Mouse (Mus musculus): Measurements from ENCODE around the gene Secisbp2l. TPM values are rescaled to one million over a fixed set of nuclear protein-coding genes. Genes with fewer than 3 reads are reported as not detected.

Gene Secisbp2l
- polyA plus RNA-seq, 1 experiment from 2014 or later = 35.1 TPM

- POLR2A ChIA-PET = no interaction called here
- no peak for DNase-seq (ENCODE audit: low read depth, low spot score)
- CTCF ChIA-PET = interaction anchor here (2.7 kb wide), 1 partner anchor 10 kb away, joined by 8 read pairs; no protein-coding TSS in a partner anchor
- in situ Hi-C loops (cut with MboI; ENCODE audit: low pct_unique_long_range_greater_than_20kb) = no loop called here
- TF ChIP-seq CTCF (IDR thresholded peaks at IDR 0.05) = no peak
- H3K27me3 ChIP-seq = peaks cover 7% of the 10 kb centered on the region
- no peak for ATAC-seq
Observed at GRCm38 (mm10) chr2:125797872-125798271, 15.2 kb upstream of the Secisbp2l start.

DNA sequence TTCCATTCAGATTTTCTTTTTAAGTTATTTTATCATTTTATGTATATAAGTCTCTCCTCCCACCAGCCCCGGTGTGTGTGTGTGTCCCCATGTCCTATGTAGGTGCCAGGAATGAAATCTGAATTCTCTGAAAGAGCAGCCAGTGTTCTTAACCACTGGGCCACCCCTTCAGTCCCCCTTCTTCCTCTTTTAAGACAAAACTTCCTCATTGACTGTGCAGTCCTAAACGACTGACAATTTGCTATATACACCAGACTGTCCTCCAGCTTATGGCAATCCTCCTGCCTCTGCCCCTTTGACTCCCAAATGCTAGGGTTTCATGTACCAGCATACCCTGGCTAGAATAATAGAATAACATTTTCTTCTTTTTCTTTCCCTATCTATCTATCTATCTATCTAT is 12.4 kb upstream of the Secisbp2l start:
- ChIA-PET POLR2A (no interaction called here), CTCF (no interaction called here)
- ATAC-seq (no peak), DNase-seq (ENCODE audit: low read depth, low spot score) (no peak)
- in situ Hi-C loops (cut with MboI; ENCODE audit: low pct_unique_long_range_greater_than_20kb) = no loop called here
- no peaks in the 10 kb centered on the region for H3K27me3 ChIP-seq
- no peak for TF ChIP-seq CTCF (IDR thresholded peaks at IDR 0.05)

DNA sequence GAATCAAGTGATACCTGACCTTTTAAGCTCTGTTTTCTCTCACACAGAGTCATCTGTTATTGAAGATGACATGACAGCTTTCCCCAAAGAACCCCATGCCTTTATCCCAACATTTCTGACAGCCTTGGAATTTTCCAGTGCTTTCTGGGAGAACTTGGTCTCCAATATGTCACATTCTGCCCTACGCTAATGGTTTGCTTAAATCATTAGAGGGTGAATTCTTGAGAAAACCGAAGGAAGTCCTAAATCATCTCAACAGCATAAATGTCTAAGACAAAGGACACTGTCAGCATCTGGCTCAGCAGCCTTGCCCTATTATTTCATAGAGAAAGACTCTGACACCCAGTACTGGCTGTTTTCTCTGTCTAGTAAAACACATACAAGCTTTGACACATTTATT is 11.5 kb upstream of the Secisbp2l start:
- ATAC-seq = no peak
- ChIA-PET CTCF (no interaction called here), POLR2A (no interaction called here)
- no peak for TF ChIP-seq CTCF (IDR thresholded peaks at IDR 0.05)
- H3K27me3 ChIP-seq = no peaks in the 10 kb centered on the region
- in situ Hi-C loops (cut with MboI; ENCODE audit: low pct_unique_long_range_greater_than_20kb) = no loop called here
- DNase-seq (ENCODE audit: low read depth, low spot score) = no peak

- in situ Hi-C loops (cut with MboI; ENCODE audit: low pct_unique_long_range_greater_than_20kb) = no loop called here
- ATAC-seq = no peak
- ChIA-PET POLR2A (interaction anchor here (0.7 kb wide), 1 partner anchor 10 kb away, joined by 3 read pairs; the partner anchor contains the start of gene Secisbp2l), CTCF (interaction anchor here (1.2 kb wide), 1 partner anchor 18 kb away, joined by 3 read pairs; no protein-coding TSS in a partner anchor)
- DNase-seq (ENCODE audit: low read depth, low spot score) = no peak
- no peaks in the 10 kb centered on the region for H3K27me3 ChIP-seq
- TF ChIP-seq CTCF (IDR thresholded peaks at IDR 0.05) = no peak
Observed at GRCm38 (mm10) chr2:125792879-125793261, 10.2 kb upstream of the Secisbp2l start.

DNA sequence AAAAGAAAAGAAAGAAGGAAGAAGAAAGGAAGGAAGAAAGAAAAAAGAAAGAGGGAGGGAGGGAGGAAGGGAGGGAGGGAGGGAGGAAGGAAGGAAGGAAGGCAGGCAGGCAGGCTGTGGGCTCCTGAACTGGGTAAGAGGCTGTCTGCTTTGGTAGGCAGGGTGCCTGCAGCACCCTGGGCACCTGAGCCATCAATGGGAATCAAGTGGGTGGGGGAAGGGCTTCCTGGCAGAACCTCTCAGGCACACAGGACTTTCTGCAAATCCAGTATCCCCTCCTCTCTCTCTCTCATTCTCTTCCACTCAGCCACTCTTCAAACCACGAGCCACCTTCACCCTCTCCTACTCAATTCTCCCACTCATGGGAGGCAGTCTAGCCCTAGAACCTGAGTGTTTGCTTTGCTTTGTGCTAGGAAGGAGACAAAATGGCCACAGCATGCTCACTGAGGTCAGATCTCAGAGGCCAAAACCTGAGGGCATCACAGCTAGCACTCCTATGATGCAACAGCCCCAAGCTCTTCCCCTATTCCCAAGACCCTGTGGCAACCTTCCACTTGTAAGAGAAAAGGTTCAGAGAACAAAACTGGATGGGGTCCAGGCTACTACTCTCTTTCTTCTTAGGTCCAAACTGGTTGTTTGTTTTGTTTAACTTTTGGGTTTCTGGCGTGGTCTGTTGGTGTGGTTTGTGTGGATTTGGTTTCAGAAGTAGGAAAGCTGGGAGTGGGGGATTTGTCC is 9.6 kb upstream of the Secisbp2l start:
- H3K27me3 ChIP-seq = no peaks in the 10 kb centered on the region
- CTCF ChIA-PET = interaction anchor here (1.2 kb wide), 1 partner anchor 17 kb away, joined by 3 read pairs; no protein-coding TSS in a partner anchor
- no peak for TF ChIP-seq CTCF (IDR thresholded peaks at IDR 0.05)
- ATAC-seq = no peak
- POLR2A ChIA-PET = interaction anchor here (0.7 kb wide), 1 partner anchor 9 kb away, joined by 3 read pairs; the partner anchor contains the start of gene Secisbp2l
- in situ Hi-C loops (cut with MboI; ENCODE audit: low pct_unique_long_range_greater_than_20kb) = no loop called here
- no peak for DNase-seq (ENCODE audit: low read depth, low spot score)

DNA sequence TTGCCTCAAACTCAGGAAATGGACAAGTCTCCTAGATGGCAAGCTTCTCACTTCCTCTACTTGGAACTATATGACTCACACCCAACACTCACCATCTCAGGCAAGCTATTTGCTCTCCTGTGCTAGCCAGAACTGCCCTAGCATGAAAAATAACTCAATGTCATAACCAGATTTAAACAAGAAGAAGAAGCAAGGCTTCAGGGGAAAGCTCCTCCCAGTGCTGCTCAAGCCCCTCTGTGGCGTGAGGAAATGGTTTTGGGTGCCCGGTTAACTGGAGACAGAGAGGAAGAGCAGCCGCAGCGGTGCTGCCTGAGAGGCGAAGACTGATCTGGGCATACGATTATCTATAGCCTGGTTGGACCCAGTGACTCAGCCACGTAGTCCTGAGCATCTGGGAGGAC is 8.8 kb upstream of the Secisbp2l start:
- DNase-seq (ENCODE audit: low read depth, low spot score) (no peak), ATAC-seq (no peak)
- H3K27me3 ChIP-seq = no peaks in the 10 kb centered on the region
- ChIA-PET CTCF (interaction anchor here (1.2 kb wide), 1 partner anchor 9 kb away, joined by 3 read pairs; no protein-coding TSS in a partner anchor), POLR2A (no interaction called here)
- in situ Hi-C loops (cut with MboI; ENCODE audit: low pct_unique_long_range_greater_than_20kb) = no loop called here
- TF ChIP-seq CTCF (IDR thresholded peaks at IDR 0.05) = no peak

DNA sequence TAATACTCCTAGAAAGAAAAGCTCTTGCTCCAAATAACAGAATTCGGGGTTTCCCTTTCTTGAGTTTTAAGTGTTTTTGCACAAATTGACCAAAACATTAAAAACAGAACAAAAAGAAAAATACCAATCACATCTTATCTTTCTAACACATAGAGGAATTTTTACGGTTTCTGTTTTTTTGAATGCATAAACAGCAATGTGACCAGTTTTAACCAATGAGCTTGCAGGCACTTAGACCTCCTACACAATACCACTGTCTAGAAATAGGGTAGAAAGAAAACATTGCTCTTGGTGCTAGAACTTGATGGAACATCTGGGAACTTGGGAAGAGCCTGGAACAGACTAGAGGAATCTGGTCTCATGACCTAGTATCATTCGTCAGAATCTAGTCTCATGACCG is 7.6 kb upstream of the Secisbp2l start:
- DNase-seq (ENCODE audit: low read depth, low spot score) = no peak
- POLR2A ChIA-PET = no interaction called here
- TF ChIP-seq CTCF (IDR thresholded peaks at IDR 0.05) = no peak
- no peak for ATAC-seq
- in situ Hi-C loops (cut with MboI; ENCODE audit: low pct_unique_long_range_greater_than_20kb) = no loop called here
- CTCF ChIA-PET = interaction anchor here (1.7 kb wide), 1 partner anchor 17 kb away, joined by 3 read pairs; no protein-coding TSS in a partner anchor
- no peaks in the 10 kb centered on the region for H3K27me3 ChIP-seq

- no peak for ATAC-seq
Observed at GRCm38 (mm10) chr2:125789265-125789664, 6.6 kb upstream of the Secisbp2l start.

GRCm38 (mm10) chr2:125788785-125789184 is 6.1 kb upstream of the Secisbp2l start:
- ChIA-PET CTCF (interaction anchor here (0.8 to 1.7 kb wide), 2 partner anchors 18 to 575 kb away, joined by 3 read pairs; no protein-coding TSS in a partner anchor), POLR2A (interaction anchor here (1.0 kb wide), 1 partner anchor 11 kb away, joined by 3 read pairs; no protein-coding TSS in a partner anchor)
- no peak for DNase-seq (ENCODE audit: low read depth, low spot score)
- in situ Hi-C loops (cut with MboI; ENCODE audit: low pct_unique_long_range_greater_than_20kb) = no loop called here
- no peak for TF ChIP-seq CTCF (IDR thresholded peaks at IDR 0.05)
- ATAC-seq = no peak
- H3K27me3 ChIP-seq = no peaks in the 10 kb centered on the region

More at GRCm38 (mm10) chr2:125789265-125789664, 6.6 kb upstream of the Secisbp2l start:
- H3K27me3 ChIP-seq = no peaks in the 10 kb centered on the region
- in situ Hi-C loops (cut with MboI; ENCODE audit: low pct_unique_long_range_greater_than_20kb) = no loop called here
- TF ChIP-seq CTCF (IDR thresholded peaks at IDR 0.05) = no peak
- POLR2A ChIA-PET = interaction anchor here (1.0 kb wide), 1 partner anchor 11 kb away, joined by 3 read pairs; no protein-coding TSS in a partner anchor
- DNase-seq (ENCODE audit: low read depth, low spot score) = no peak
- CTCF ChIA-PET = interaction anchor here (1.7 kb wide), 1 partner anchor 18 kb away, joined by 3 read pairs; no protein-coding TSS in a partner anchor

DNA sequence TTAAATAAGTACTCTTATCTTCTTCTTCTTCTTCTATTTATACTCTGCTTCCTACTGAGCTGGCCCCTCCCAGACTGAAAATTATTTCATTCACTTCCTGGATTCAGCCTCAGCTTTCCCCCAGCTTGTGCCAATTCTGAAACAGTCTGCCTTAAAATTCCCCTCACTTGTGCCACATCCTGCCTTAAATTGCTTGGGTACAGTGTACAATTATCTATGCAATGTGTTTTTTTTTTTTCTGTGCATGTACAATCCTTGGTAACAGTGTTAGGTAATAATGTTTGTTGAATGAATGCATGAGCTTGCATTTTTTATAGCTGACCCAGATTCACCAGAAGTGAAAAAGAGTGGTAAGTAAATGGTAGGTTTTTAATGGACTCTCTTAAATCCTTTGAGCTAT is 5.7 kb upstream of the Secisbp2l start:
- in situ Hi-C loops (cut with MboI; ENCODE audit: low pct_unique_long_range_greater_than_20kb) = no loop called here
- no peak for ATAC-seq
- TF ChIP-seq CTCF (IDR thresholded peaks at IDR 0.05) = no peak
- no peak for DNase-seq (ENCODE audit: low read depth, low spot score)
- ChIA-PET POLR2A (interaction anchor here (1.0 kb wide), 1 partner anchor 10 kb away, joined by 3 read pairs; no protein-coding TSS in a partner anchor), CTCF (interaction anchor here (0.8 to 1.7 kb wide), 2 partner anchors 18 to 576 kb away, joined by 3 read pairs; no protein-coding TSS in a partner anchor)
- H3K27me3 ChIP-seq = no peaks in the 10 kb centered on the region

GRCm38 (mm10) chr2:125785021-125785420 is 2.4 kb upstream of the Secisbp2l start:
- DNase-seq (ENCODE audit: low read depth, low spot score) (no peak), ATAC-seq (no peak)
- CTCF ChIA-PET = no interaction called here
- no peaks in the 10 kb centered on the region for H3K27me3 ChIP-seq
- no peak for TF ChIP-seq CTCF (IDR thresholded peaks at IDR 0.05)
- in situ Hi-C loops (cut with MboI; ENCODE audit: low pct_unique_long_range_greater_than_20kb) = no loop called here
- POLR2A ChIA-PET = no interaction called here
